Comparison of ENCODE assay signal across 8 mouse cellular contexts in genomic region chr2:104742741-104743064, GRCm38 (mm10). TPM values are rescaled to one million over a fixed set of nuclear protein-coding genes. Genes with fewer than 3 reads are reported as not detected.
DNase-seq lines count a peak whose midpoint lies in the region; ATAC-seq and TF ChIP-seq lines count a peak whose summit lies in the region.

TSS of gene Depdc7 (minus strand) at chr2:104742878.

- WGBS in embryonic facial prominence, embryonic 13.5 days = under 1% methylated on average over 31 of the region's 31 CpGs
- 0% methylated on average over 21 of the region's 31 CpGs for WGBS in kidney, embryonic 14.5 days
- 2% methylated on average over 17 of the region's 31 CpGs for WGBS in limb, embryonic 14.5 days
- under 1% methylated on average over 31 of the region's 31 CpGs for WGBS in midbrain, embryonic 16.5 days
- 1% methylated on average over 31 of the region's 31 CpGs for WGBS in spleen, adult 2 months

- H3K4me1 ChIP-seq in embryonic facial prominence, embryonic 13.5 days = peaks cover 12% of the 10 kb centered on the region
- H3K4me1 ChIP-seq in kidney, embryonic 14.5 days (ENCODE audit: control insufficient read depth, insufficient read depth, low read length) = peaks cover 25% of the 10 kb centered on the region
- peaks cover 5% of the 10 kb centered on the region for H3K4me1 ChIP-seq in limb, embryonic 14.5 days (ENCODE audit: control insufficient read depth, insufficient read depth, low read length)
- H3K4me1 ChIP-seq in midbrain, embryonic 16.5 days (ENCODE audit: control insufficient read depth, insufficient read depth, low read length) = peaks cover 5% of the 10 kb centered on the region
- H3K4me1 ChIP-seq in spleen, adult 2 months (ENCODE audit: control insufficient read depth, insufficient read depth, insufficient read length) = peaks cover 2% of the 10 kb centered on the region; the same call in 1 of the 2 replicates

- no peak for TF ChIP-seq CTCF in spleen, adult 2 months (IDR thresholded peaks at IDR 0.05; ENCODE audit: extremely low read depth, insufficient read depth, insufficient read length, insufficient replicate concordance)

- peak within 1 kb of the TSS; percentile 75 for H3K4me3 ChIP-seq in embryonic facial prominence, embryonic 13.5 days
- peak within 1 kb of the TSS; percentile 84 for H3K4me3 ChIP-seq in kidney, embryonic 14.5 days (ENCODE audit: low read length)
- peak within 1 kb of the TSS; percentile 71 for H3K4me3 ChIP-seq in limb, embryonic 14.5 days (replicated peaks; ENCODE audit: low read length)
- peak within 1 kb of the TSS; percentile 80 for H3K4me3 ChIP-seq in midbrain, embryonic 16.5 days (ENCODE audit: low read depth, low read length)
- H3K4me3 ChIP-seq in spleen, adult 2 months (ENCODE audit: extremely low read depth, insufficient read depth, insufficient read length) = peak within 1 kb of the TSS; percentile 61

- DNase-seq in 416B (ENCODE audit: low read depth) = peak; percentile 75
- peak; percentile 79 to 81 for DNase-seq in adrenal gland, postnatal 4 days (ENCODE audit: low spot score in 2 of 2)
- DNase-seq in heart, adult 9 months (ENCODE audit: low spot score in 2 of 2) = peak; percentile 80 to 88
- DNase-seq in limb, embryonic 14.5 days (ENCODE audit: low spot score) = peak; percentile 77
- peak in 1 of 2 experiments; percentile 71 for DNase-seq in spleen, adult 2 months (ENCODE audit: low read depth in 1 of 2, low spot score in 2 of 2)

- H3K27ac ChIP-seq in embryonic facial prominence, embryonic 13.5 days = no peak within 1 kb of the TSS
- H3K27ac ChIP-seq in kidney, embryonic 14.5 days (ENCODE audit: low read depth, low read length) = peak within 1 kb of the TSS; percentile 85
- H3K27ac ChIP-seq in limb, embryonic 14.5 days (replicated peaks; ENCODE audit: low read depth, low read length) = no peak within 1 kb of the TSS
- no peak within 1 kb of the TSS for H3K27ac ChIP-seq in midbrain, embryonic 16.5 days (ENCODE audit: low read length)
- H3K27ac ChIP-seq in spleen, adult 2 months (ENCODE audit: insufficient read depth, low read length) = no peak within 1 kb of the TSS

- TF ChIP-seq POLR2A in limb, embryonic 14.5 days (IDR thresholded peaks at IDR 0.05; ENCODE audit: borderline replicate concordance, extremely low read depth, insufficient read depth, insufficient read length) = no peak
- no peak for TF ChIP-seq POLR2A in spleen, adult 2 months (IDR thresholded peaks at IDR 0.05; ENCODE audit: low read depth, low read length)

- H3K9ac ChIP-seq in embryonic facial prominence, embryonic 13.5 days = peak within 1 kb of the TSS; percentile 81
- peak within 1 kb of the TSS; percentile 85 for H3K9ac ChIP-seq in kidney, embryonic 14.5 days (ENCODE audit: low read depth, low read length)
- H3K9ac ChIP-seq in limb, embryonic 14.5 days (ENCODE audit: low read depth, low read length, severe bottlenecking) = peak within 1 kb of the TSS; percentile 74
- H3K9ac ChIP-seq in midbrain, embryonic 16.5 days (ENCODE audit: low read depth, low read length) = peak within 1 kb of the TSS; percentile 72

- peaks cover 33% of the 10 kb centered on the region for H3K27me3 ChIP-seq in embryonic facial prominence, embryonic 13.5 days
- no peaks in the 10 kb centered on the region for H3K27me3 ChIP-seq in kidney, embryonic 14.5 days (ENCODE audit: control insufficient read depth, insufficient read depth, low read length)
- H3K27me3 ChIP-seq in limb, embryonic 14.5 days (ENCODE audit: control insufficient read depth, insufficient read depth, low read length) = peaks cover 7% of the 10 kb centered on the region
- peaks cover 12% of the 10 kb centered on the region; the same call in 1 of the 2 replicates for H3K27me3 ChIP-seq in midbrain, embryonic 16.5 days (ENCODE audit: control insufficient read depth, insufficient read depth, low read depth, low read length)
- H3K27me3 ChIP-seq in spleen, adult 2 months (ENCODE audit: control insufficient read depth, insufficient read depth, low read length) = peaks cover 8% of the 10 kb centered on the region

- peak within 1 kb of the TSS; percentile 92 for H3K4me2 ChIP-seq in embryonic facial prominence, embryonic 13.5 days
- H3K4me2 ChIP-seq in kidney, embryonic 14.5 days (replicated peaks; ENCODE audit: low read depth, low read length) = peak within 1 kb of the TSS; percentile 91
- H3K4me2 ChIP-seq in limb, embryonic 14.5 days (replicated peaks; ENCODE audit: low read depth, low read length, severe bottlenecking) = peak within 1 kb of the TSS; percentile 92
- H3K4me2 ChIP-seq in midbrain, embryonic 16.5 days (ENCODE audit: low read length) = peak within 1 kb of the TSS; percentile 99

- ATAC-seq in embryonic facial prominence, embryonic 13.5 days (ENCODE audit: insufficient number of reproducible peaks, insufficient read depth, low FRiP score, low TSS enrichment, low read depth) = peak; percentile 82
- ATAC-seq in kidney, embryonic 14.5 days (ENCODE audit: low FRiP score, low TSS enrichment) = peak; percentile 86
- ATAC-seq in limb, embryonic 14.5 days (ENCODE audit: low FRiP score, low read depth) = peak; percentile 90
- peak; percentile 90 for ATAC-seq in midbrain, embryonic 16.5 days

- no peaks in the 10 kb centered on the region for H3K9me3 ChIP-seq in embryonic facial prominence, embryonic 13.5 days
- H3K9me3 ChIP-seq in kidney, embryonic 14.5 days (ENCODE audit: control insufficient read depth, low read length) = no peaks in the 10 kb centered on the region
- no peaks in the 10 kb centered on the region for H3K9me3 ChIP-seq in limb, embryonic 14.5 days (ENCODE audit: control insufficient read depth, low read length)
- H3K9me3 ChIP-seq in midbrain, embryonic 16.5 days (replicated peaks; ENCODE audit: control insufficient read depth, low read length, poor library complexity, severe bottlenecking) = no peaks in the 10 kb centered on the region

- no peaks in the 10 kb centered on the region for H3K36me3 ChIP-seq in embryonic facial prominence, embryonic 13.5 days
- H3K36me3 ChIP-seq in kidney, embryonic 14.5 days (ENCODE audit: control insufficient read depth, insufficient read depth, low read length) = no peaks in the 10 kb centered on the region
- H3K36me3 ChIP-seq in limb, embryonic 14.5 days (ENCODE audit: control insufficient read depth, insufficient read depth, low read length) = no peaks in the 10 kb centered on the region
- no peaks in the 10 kb centered on the region for H3K36me3 ChIP-seq in midbrain, embryonic 16.5 days (ENCODE audit: control insufficient read depth, insufficient read depth, low read length)
- H3K36me3 ChIP-seq in spleen, adult 2 months (ENCODE audit: control insufficient read depth, insufficient read depth, low read length) = no peaks in the 10 kb centered on the region

RNA-seq across cellular contexts. Expression of gene Depdc7, which starts in this region (rescaled TPM):
- 1 to 10 TPM; 4.6 to 5.2 TPM for total RNA-seq in adrenal gland, postnatal 4 days (2021)
- 4.1 and 5.3 TPM in 2 replicates for polyA plus RNA-seq in embryonic facial prominence, embryonic 13.5 days (2015; fragmentation: Nextera tagmentation; extraction: Ambion mirVana)
- polyA plus RNA-seq in kidney, embryonic 14.5 days (2014; fragmentation: Nextera tagmentation; extraction: Ambion mirVana) = 18.5 and 20.7 TPM in 2 replicates
- 3.8 and 4.8 TPM in 2 replicates for polyA plus RNA-seq in limb, embryonic 14.5 days (2012; rRNA removed)
- polyA plus RNA-seq in limb, embryonic 14.5 days (2014; fragmentation: Nextera tagmentation; extraction: Ambion mirVana) = 5.8 and 6.7 TPM in 2 replicates
- 0.88 and 1.4 TPM in 2 replicates for polyA plus RNA-seq in midbrain, embryonic 16.5 days (2015; fragmentation: Nextera tagmentation; extraction: Ambion mirVana)
- 0.99 and 1.2 TPM in 2 replicates for polyA plus RNA-seq in spleen, adult 2 months (2012; rRNA removed)
